Mouse (Mus musculus) lung, adult 2 months (tissue): Measurements from ENCODE around the gene Dst. TPM values are rescaled to one million over a fixed set of nuclear protein-coding genes. Genes with fewer than 3 reads are reported as not detected.

Source experiments
- DNase-seq: peaks from one replicate; pipeline ENCODE4 v3.0.0; 2022
- H3K4me1 ChIP-seq: fragments of 200-500 bp; 2 replicates; pipeline ENCODE4 v1.6.1; 2011; ENCODE audit warnings: low read length; ENCODE audit not compliant: control insufficient read depth, insufficient read depth
- H3K4me3 ChIP-seq: fragments of 200-500 bp; replicated peaks from 2 replicates; pipeline ENCODE3; 2011; ENCODE audit warnings: low read depth, mild to moderate bottlenecking, control low read depth, low read length; ENCODE audit errors: extremely low read depth
- CTCF ChIP-seq: fragments of 200-500 bp; IDR thresholded peaks from 2 replicates; pipeline ENCODE4 v1.5.1; 2011; ENCODE audit warnings: mild to moderate bottlenecking, low read length, control low read depth; ENCODE audit not compliant: insufficient read depth
- POLR2A ChIP-seq: fragments of 200-500 bp; IDR thresholded peaks from 2 replicates; pipeline ENCODE4 v1.6.1; 2011; ENCODE audit warnings: low read depth, mild to moderate bottlenecking, control low read depth, low read length, borderline replicate concordance; ENCODE audit errors: extremely low read depth
- whole genome bisulfite sequencing: fragments of 180-500 bp; shearing (Covaris S2); methylation state at CpG from one replicate; pipeline ENCODE4 v1.1.7; 2018; 5-methylcytosine and 5-hydroxymethylcytosine counted together
- polyA plus RNA-seq: library from polyadenylated mRNA; depleted of rRNA; stranded (reverse); fragments of >200 nt; gene quantifications from 2 replicates; pipeline ENCODE4 v1.2.3, GENCODE M21; 2012

The Dst gene
- polyA plus RNA-seq, 1 experiment = 55.4 TPM

GRCm38 (mm10) chr1:34124376-34124775 is 216.4 kb downstream of the Dst start:
- no peak for DNase-seq
- H3K4me1 ChIP-seq = peaks cover 21% of the 10 kb centered on the region
- TF ChIP-seq POLR2A (no peak), CTCF (no peak)
- no peak overlapping the region for H3K4me3 ChIP-seq
- 92% methylated on average over 7 of the region's 7 CpGs for WGBS

GRCm38 (mm10) chr1:34125148-34125547 is 217.1 kb downstream of the Dst start:
- no peak for TF ChIP-seq POLR2A
- no peak for TF ChIP-seq CTCF
- Histone ChIP-seq H3K4me3 (no peak overlapping the region), H3K4me1 (peaks cover 18% of the 10 kb centered on the region)
- 91% methylated on average over 5 of the region's 5 CpGs for WGBS
- DNase-seq = no peak

- no peak for DNase-seq
- Histone ChIP-seq H3K4me1 (peaks cover 11% of the 10 kb centered on the region), H3K4me3 (no peak overlapping the region)
- WGBS = 49% methylated on average over 15 of the region's 15 CpGs
- TF ChIP-seq POLR2A (no peak), CTCF (no peak)
Observed at GRCm38 (mm10) chr1:34127714-34128474, 219.9 kb downstream of the Dst start.

- Histone ChIP-seq H3K4me3 (no peak overlapping the region), H3K4me1 (peaks cover 5% of the 10 kb centered on the region; the same call in 1 of the 2 replicates)
- 80% methylated on average over 2 of the region's 2 CpGs for WGBS
- DNase-seq = no peak
- TF ChIP-seq CTCF = no peak
- no peak for TF ChIP-seq POLR2A
Observed at GRCm38 (mm10) chr1:34128796-34129195, 220.8 kb downstream of the Dst start.

- TF ChIP-seq CTCF = no peak
- no peak for TF ChIP-seq POLR2A
- H3K4me1 ChIP-seq = 0 out of 2 replicates have a peak, but pooled peaks cover 3% of the 10 kb centered on the region
- H3K4me3 ChIP-seq = no peak overlapping the region
- DNase-seq = no peak
- 68% methylated on average over 9 of the region's 9 CpGs for WGBS
Observed at GRCm38 (mm10) chr1:34129691-34130090, 221.7 kb downstream of the Dst start.

- 83% methylated on average over 10 of the region's 10 CpGs for WGBS
- TF ChIP-seq POLR2A = no peak
- TF ChIP-seq CTCF = no peak
- H3K4me3 ChIP-seq = no peak overlapping the region
- H3K4me1 ChIP-seq = peaks cover 3% of the 10 kb centered on the region; the same call in 1 of the 2 replicates
- no peak for DNase-seq
Observed at GRCm38 (mm10) chr1:34130804-34131203, 222.8 kb downstream of the Dst start.

- no peak overlapping the region for H3K4me3 ChIP-seq
- TF ChIP-seq CTCF = no peak
- TF ChIP-seq POLR2A = no peak
- DNase-seq = no peak
- peaks cover 3% of the 10 kb centered on the region; the same call in 1 of the 2 replicates for H3K4me1 ChIP-seq
- 68% methylated on average over 16 of the region's 16 CpGs for whole genome bisulfite sequencing
Observed at GRCm38 (mm10) chr1:34132875-34133274, 224.8 kb downstream of the Dst start.

GRCm38 (mm10) chr1:34135535-34135934 is 227.5 kb downstream of the Dst start:
- 97% methylated on average over 3 of the region's 3 CpGs for WGBS
- Histone ChIP-seq H3K4me3 (no peak overlapping the region), H3K4me1 (peaks cover 5% of the 10 kb centered on the region)
- TF ChIP-seq POLR2A (no peak), CTCF (no peak)
- DNase-seq = no peak

- no peak for DNase-seq
- TF ChIP-seq CTCF (no peak), POLR2A (no peak)
- 67% methylated on average over 13 of the region's 13 CpGs for WGBS
- Histone ChIP-seq H3K4me1 (peaks cover 10% of the 10 kb centered on the region), H3K4me3 (no peak overlapping the region)
Observed at GRCm38 (mm10) chr1:34139191-34139853, 231.3 kb downstream of the Dst start.
